In the genomic region with DNA sequence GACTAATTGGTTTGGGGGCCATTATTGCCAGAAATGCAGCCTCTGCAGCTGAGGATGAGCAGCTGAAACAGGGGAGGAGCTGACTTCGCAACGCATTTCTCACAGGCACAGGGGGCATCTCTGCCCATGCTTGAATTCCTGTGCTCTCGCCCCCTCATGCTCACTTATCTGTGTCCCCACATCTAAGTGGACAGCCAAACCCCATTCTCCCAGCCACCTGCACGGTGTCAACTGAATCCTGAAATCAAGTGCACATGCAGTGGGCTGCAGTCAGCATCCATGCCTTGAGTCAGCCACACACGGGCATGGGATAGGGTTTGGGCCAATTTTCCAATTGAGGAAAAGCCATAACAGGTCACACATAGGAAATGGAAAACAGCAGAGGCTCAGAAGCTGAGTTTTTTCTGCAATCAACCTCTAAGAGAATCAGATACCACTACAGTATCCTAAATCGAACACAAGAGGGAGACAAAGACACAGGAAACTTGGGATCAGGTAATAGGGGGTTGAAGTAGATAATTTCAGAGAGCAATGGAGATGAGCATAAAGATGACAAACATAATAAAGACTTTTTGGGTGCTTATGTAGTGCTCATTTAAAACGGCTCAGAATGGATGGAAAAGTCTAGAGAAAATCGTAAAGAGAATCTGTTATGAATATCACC, we compare ENCODE assay signal across 11 mouse cellular contexts. TPM values are rescaled to one million over a fixed set of nuclear protein-coding genes. Genes with fewer than 3 reads are reported as not detected.
A peak's percentile ranks its signal among the peaks of the same experiment; 100 is the strongest.
DNase-seq lines count a peak whose midpoint lies in the region; ATAC-seq and TF ChIP-seq lines count a peak whose summit lies in the region.
"Had no signal": no experiment of that assay in that cellular context is flagged by ENCODE, and none has a peak within 500 bp of the region (broad histone marks: within the 10 kb centered on the region; RNA-seq: fewer than 3 reads in every experiment).

No protein-coding gene starts in this region.

- no peak overlapping the region for H3K27ac ChIP-seq in kidney, embryonic 16.5 days (ENCODE audit: low read length)
- H3K27ac ChIP-seq in ES-E14 (ENCODE audit: insufficient read depth, low read depth, low read length, poor library complexity, severe bottlenecking), result no peak overlapping the region
- H3K27ac ChIP-seq in limb, embryonic 15.5 days, result no peak overlapping the region

- H3K9me3 ChIP-seq in kidney, embryonic 16.5 days (ENCODE audit: low read length), result no peaks in the 10 kb centered on the region
- H3K9me3 ChIP-seq in ES-E14 (ENCODE audit: control insufficient read depth, insufficient read depth, low read depth, low read length), result no peaks in the 10 kb centered on the region
- no peaks in the 10 kb centered on the region for H3K9me3 ChIP-seq in limb, embryonic 15.5 days

- in situ Hi-C loops in ES-E14 (cut with MboI; ENCODE audit: low sequenced_read_pairs in 2 of 2, unreplicated experiment in 2 of 2), result loop anchor here (10.0 to 25.0 kb wide), 4 partner anchors 139 to 351 kb away; a partner anchor contains a TSS

- H3K36me3 ChIP-seq in kidney, embryonic 16.5 days (ENCODE audit: insufficient read depth, low read length), result no peaks in the 10 kb centered on the region
- H3K36me3 ChIP-seq in ES-E14 (ENCODE audit: control insufficient read depth, insufficient read depth, low read length, poor library complexity, severe bottlenecking), result 0 out of 2 replicates have a peak, but pooled peaks cover 2% of the 10 kb centered on the region
- H3K36me3 ChIP-seq in limb, embryonic 15.5 days, result no peaks in the 10 kb centered on the region

- H3K4me3 ChIP-seq in kidney, embryonic 16.5 days (ENCODE audit: low read length), result no peak overlapping the region
- H3K4me3 ChIP-seq in ES-E14 (ENCODE audit: insufficient read depth in 1 of 2, low read depth in 1 of 2, low read length in 2 of 2, poor library complexity in 1 of 2, severe bottlenecking in 1 of 2), result no peak overlapping the region
- no peak overlapping the region for H3K4me3 ChIP-seq in limb, embryonic 15.5 days

- H3K27me3 ChIP-seq in kidney, embryonic 16.5 days (ENCODE audit: insufficient read depth, low read length), result no peaks in the 10 kb centered on the region
- H3K27me3 ChIP-seq in limb, embryonic 15.5 days, result no peaks in the 10 kb centered on the region

- H3K4me2 ChIP-seq in kidney, embryonic 16.5 days (replicated peaks; ENCODE audit: low read depth, low read length), result no peak overlapping the region
- H3K4me2 ChIP-seq in limb, embryonic 15.5 days, result no peak overlapping the region

- ATAC-seq in kidney, embryonic 16.5 days (ENCODE audit: low FRiP score, low TSS enrichment), result 0 out of 2 replicates have a peak, but pooled peaks have one; percentile 49
- ATAC-seq in limb, embryonic 15.5 days (ENCODE audit: insufficient number of reproducible peaks, low FRiP score, low TSS enrichment, low read depth), result 0 out of 2 replicates have a peak, but pooled peaks have one; percentile 30

- H3K4me1 ChIP-seq in kidney, embryonic 16.5 days (ENCODE audit: insufficient read depth, low read length), result no peaks in the 10 kb centered on the region
- H3K4me1 ChIP-seq in ES-E14 (ENCODE audit: control insufficient read depth in 2 of 2, insufficient read depth in 2 of 2, low read length in 2 of 2, poor library complexity in 1 of 2), result no peaks in the 10 kb centered on the region
- H3K4me1 ChIP-seq in limb, embryonic 15.5 days, result no peaks in the 10 kb centered on the region

- WGBS in kidney, embryonic 16.5 days, result 49% methylated on average over 8 of the region's 8 CpGs
- 47% methylated on average over 8 of the region's 8 CpGs for WGBS in limb, embryonic 15.5 days

- H3K9ac ChIP-seq in kidney, embryonic 16.5 days (replicated peaks; ENCODE audit: low read length), result no peak overlapping the region
- H3K9ac ChIP-seq in ES-E14 (ENCODE audit: insufficient read depth, low read depth, low read length, poor library complexity, severe bottlenecking), result no peak overlapping the region
- H3K9ac ChIP-seq in limb, embryonic 15.5 days, result no peak overlapping the region

- DNase-seq in kidney, postnatal 4 days, result no peak
- peak; percentile 41 for DNase-seq in ES-E14 (ENCODE audit: low read depth, low spot score)
- DNase-seq in brain, embryonic 18.5 days (ENCODE audit: low read depth, low spot score), result peak; percentile 16
- no peak for DNase-seq in ovary, postnatal 10 days (ENCODE audit: low spot score)
- DNase-seq in cerebellum, postnatal 36 days, result no peak
- no peak for DNase-seq in frontal cortex, postnatal 25 days (ENCODE audit: low spot score in 2 of 2)
- DNase-seq: adrenal gland, postnatal 10 days; gastrocnemius, postnatal 14 days had no signal

TF ChIP-seq in ES-E14, 5 proteins besides CTCF, POLR2A, EP300 and RAD21:
- peak; percentile 54; the same call in 1 of the 2 replicates for TF ChIP-seq ZC3H11A (IDR thresholded peaks at IDR 0.05; ENCODE audit: borderline replicate concordance, low read depth, low read length)
- no peak for TF ChIP-seq CHD2 (IDR thresholded peaks at IDR 0.05; ENCODE audit: low read depth, low read length)
- no peak for TF ChIP-seq HCFC1 (IDR thresholded peaks at IDR 0.05; ENCODE audit: borderline replicate concordance, insufficient read depth, low read length)
- TF ChIP-seq ZNF384 (IDR thresholded peaks at IDR 0.05; ENCODE audit: low read depth, low read length), result no peak
- no peak for TF ChIP-seq MAFK (IDR thresholded peaks at IDR 0.05; ENCODE audit: insufficient read depth, low read depth, low read length)

RNA-seq across cellular contexts. Expression of a gene that starts 21.6 kb away (rescaled TPM):
- not detected in 2 replicates for polyA plus RNA-seq in kidney, embryonic 16.5 days (2015; fragmentation: Nextera tagmentation; extraction: Ambion mirVana)
- total RNA-seq in ES-E14 (2012; rRNA removed), result not detected in 2 replicates
- polyA plus RNA-seq in limb, embryonic 15.5 days (2015; fragmentation: Nextera tagmentation; extraction: Ambion mirVana), result not detected in 2 replicates
- total RNA-seq: adrenal gland, postnatal 10 days; gastrocnemius, postnatal 14 days; layer of hippocampus, postnatal 36 days had no signal

Comparison
In these comparisons a context has a peak if more than half of its experiments do, and no peak if none do; other contexts are left out.
1. DNase-seq: peak in ES-E14 (single experiment) and brain, embryonic 18.5 days (single experiment); none in kidney, postnatal 4 days (0 of 2), ovary, postnatal 10 days (single experiment), cerebellum, postnatal 36 days (0 of 2) and frontal cortex, postnatal 25 days (0 of 2).